Mouse (Mus musculus) forebrain, embryonic 16.5 days (tissue): ENCODE data around the gene Ifrd2. TPM values are rescaled to one million over a fixed set of nuclear protein-coding genes. Genes with fewer than 3 reads are reported as not detected.

Experiments
- ATAC-seq: fragments of 200-750 bp; cut with Nextera tagmentation; 2 replicates; pipeline ENCODE4 v1.8.0; 2017; ENCODE audit warnings: mild to moderate bottlenecking, moderate library complexity
- H3K27ac ChIP-seq: fragments of 300-500 bp; sonication (generic); 2 replicates; pipeline ENCODE4 v1.5.1; 2014; ENCODE audit warnings: low read length, control low read depth
- H3K27me3 ChIP-seq: fragments of 300-500 bp; sonication (generic); replicated peaks from 2 replicates; pipeline ENCODE4 v1.6.1; 2014; ENCODE audit warnings: low read length; ENCODE audit not compliant: control insufficient read depth, insufficient read depth
- H3K36me3 ChIP-seq: fragments of 300-500 bp; sonication (generic); 2 replicates; pipeline ENCODE4 v1.6.1; 2014; ENCODE audit not compliant: control insufficient read depth, insufficient read depth
- H3K4me1 ChIP-seq: fragments of 300-500 bp; sonication (generic); replicated peaks from 2 replicates; pipeline ENCODE4 v1.6.1; 2014; ENCODE audit warnings: low read length; ENCODE audit not compliant: control insufficient read depth, insufficient read depth
- H3K4me2 ChIP-seq: fragments of 300-500 bp; sonication (generic); 2 replicates; pipeline ENCODE4 v1.6.1; 2014; ENCODE audit warnings: mild to moderate bottlenecking, low read length, control low read depth
- H3K4me3 ChIP-seq: fragments of 300-500 bp; sonication (generic); replicated peaks from 2 replicates; pipeline ENCODE4 v1.5.1; 2014; ENCODE audit warnings: mild to moderate bottlenecking, low read length, control low read depth
- H3K9ac ChIP-seq: fragments of 300-500 bp; sonication (generic); replicated peaks from 2 replicates; pipeline ENCODE4 v1.6.1; 2014; ENCODE audit warnings: low read depth, low read length, control low read depth
- H3K9me3 ChIP-seq: fragments of 300-500 bp; sonication (generic); 2 replicates; pipeline ENCODE4 v1.6.1; 2016; ENCODE audit warnings: low read length; ENCODE audit not compliant: control insufficient read depth
- WGBS: fragments of 180-500 bp; shearing (Covaris S2); extraction: QIAGEN DNeasy Blood & Tissue Kit; methylation state at CpG from one replicate; pipeline ENCODE4 v1.1.7; 2014; 5-methylcytosine and 5-hydroxymethylcytosine counted together
- polyA plus RNA-seq: library from polyadenylated mRNA; unstranded; fragments of >200 nt; fragmentation: Nextera tagmentation; extraction: Ambion mirVana; gene quantifications from 2 replicates; pipeline ENCODE4 v1.2.1, GENCODE M21; 2015

The Ifrd2 gene
- 14.4 and 16.8 TPM in 2 replicates for polyA plus RNA-seq

GRCm38 (mm10) chr9:107586974-107587832 is at the start of gene Ifrd2:
TSS of gene Ifrd2 (plus strand) at chr9:107587642.
- H3K9ac ChIP-seq: peak within 1 kb of the TSS; percentile 71
- H3K27me3 ChIP-seq: no peaks in the 10 kb centered on the region
- H3K4me2 ChIP-seq: peak within 1 kb of the TSS; percentile 96
- H3K36me3 ChIP-seq: peaks cover 5% of the 10 kb centered on the region
- H3K27ac ChIP-seq: no peak within 1 kb of the TSS
- no peaks in the 10 kb centered on the region for H3K9me3 ChIP-seq
- H3K4me3 ChIP-seq: peak within 1 kb of the TSS; percentile 87
- peaks cover 11% of the 10 kb centered on the region for H3K4me1 ChIP-seq
- WGBS: 14% methylated on average over 46 of the region's 46 CpGs
- ATAC-seq: peak; percentile 99

- H3K4me2 ChIP-seq: no peak overlapping the region
- peaks cover 17% of the 10 kb centered on the region for H3K36me3 ChIP-seq
- H3K9me3 ChIP-seq: no peaks in the 10 kb centered on the region
- peaks cover 64% of the 10 kb centered on the region for H3K4me1 ChIP-seq
- 83% methylated on average over 7 of the region's 7 CpGs for WGBS
- H3K4me3 ChIP-seq: no peak overlapping the region
- H3K27ac ChIP-seq: no peak overlapping the region
- no peaks in the 10 kb centered on the region for H3K27me3 ChIP-seq
- no peak overlapping the region for H3K9ac ChIP-seq
- ATAC-seq: no peak
These were observed 49.2 kb upstream of the Ifrd2 start for GRCm38 (mm10) chr9:107538231-107538630.

- no peak for ATAC-seq
- 92% methylated on average over 3 of the region's 3 CpGs for WGBS
- no peak overlapping the region for H3K27ac ChIP-seq
- H3K27me3 ChIP-seq: no peaks in the 10 kb centered on the region
- H3K4me3 ChIP-seq: no peak overlapping the region
- H3K36me3 ChIP-seq: peaks cover 17% of the 10 kb centered on the region
- no peaks in the 10 kb centered on the region for H3K9me3 ChIP-seq
- peaks cover 64% of the 10 kb centered on the region for H3K4me1 ChIP-seq
- H3K4me2 ChIP-seq: no peak overlapping the region
- H3K9ac ChIP-seq: no peak overlapping the region
These were observed 48.7 kb upstream of the Ifrd2 start for GRCm38 (mm10) chr9:107538711-107539110.

GRCm38 (mm10) chr9:107539940-107540339 is 47.5 kb upstream of the Ifrd2 start:
- Histone ChIP-seq H3K4me1 (peaks cover 60% of the 10 kb centered on the region), H3K36me3 (peaks cover 26% of the 10 kb centered on the region), H3K4me2 (no peak overlapping the region), H3K27me3 (no peaks in the 10 kb centered on the region), H3K9me3 (no peaks in the 10 kb centered on the region), H3K9ac (no peak overlapping the region), H3K27ac (no peak overlapping the region), H3K4me3 (no peak overlapping the region)
- no peak for ATAC-seq
- WGBS: 96% methylated on average over 8 of the region's 8 CpGs

- Histone ChIP-seq H3K27me3 (no peaks in the 10 kb centered on the region), H3K36me3 (peaks cover 26% of the 10 kb centered on the region), H3K9ac (no peak overlapping the region), H3K4me3 (no peak overlapping the region), H3K4me1 (peaks cover 56% of the 10 kb centered on the region), H3K9me3 (no peaks in the 10 kb centered on the region), H3K27ac (no peak overlapping the region), H3K4me2 (no peak overlapping the region; the same call in 1 of the 2 replicates)
- no peak for ATAC-seq
- 75% methylated on average over 4 of the region's 4 CpGs for WGBS
These were observed 47.0 kb upstream of the Ifrd2 start for GRCm38 (mm10) chr9:107540420-107540819.

- peak overlapping the region; percentile 94 for H3K4me2 ChIP-seq
- no peaks in the 10 kb centered on the region for H3K27me3 ChIP-seq
- H3K36me3 ChIP-seq: peaks cover 26% of the 10 kb centered on the region
- WGBS: 40% methylated on average over 10 of the region's 10 CpGs
- no peak overlapping the region for H3K27ac ChIP-seq
- H3K4me3 ChIP-seq: peak overlapping the region; percentile 71
- H3K9me3 ChIP-seq: no peaks in the 10 kb centered on the region
- no peak for ATAC-seq
- peak overlapping the region; percentile 69 for H3K9ac ChIP-seq
- peaks cover 54% of the 10 kb centered on the region for H3K4me1 ChIP-seq
These were observed 46.4 kb upstream of the Ifrd2 start for GRCm38 (mm10) chr9:107541005-107541404.

- no peaks in the 10 kb centered on the region for H3K9me3 ChIP-seq
These were observed 45.7 kb upstream of the Ifrd2 start, which contains the start of the genes Cyb561d2 and Nprl2 for GRCm38 (mm10) chr9:107541474-107542351. TSS of gene Cyb561d2 (minus strand) at chr9:107542193. TSS of gene Nprl2 (plus strand) at chr9:107542226.

GRCm38 (mm10) chr9:107542352-107542686 is 45.1 kb upstream of the Ifrd2 start:
- peak; percentile 4 for ATAC-seq
- Histone ChIP-seq H3K9me3 (no peaks in the 10 kb centered on the region), H3K4me2 (peak overlapping the region; percentile 94), H3K4me1 (peaks cover 54% of the 10 kb centered on the region), H3K27me3 (no peaks in the 10 kb centered on the region), H3K4me3 (peak overlapping the region; percentile 71), H3K36me3 (peaks cover 26% of the 10 kb centered on the region), H3K9ac (peak overlapping the region; percentile 69), H3K27ac (no peak overlapping the region)
- 2% methylated on average over 11 of the region's 11 CpGs for WGBS

More at GRCm38 (mm10) chr9:107541474-107542351, 45.7 kb upstream of the Ifrd2 start, which contains the start of the genes Cyb561d2 and Nprl2:
- peak within 1 kb of the TSS; percentile 57 for H3K27ac ChIP-seq
- WGBS: under 1% methylated on average over 46 of the region's 46 CpGs
- peak; percentile 91 for ATAC-seq
- peaks cover 26% of the 10 kb centered on the region for H3K36me3 ChIP-seq
- peak within 1 kb of the TSS; percentile 71 for H3K4me3 ChIP-seq
- peak within 1 kb of the TSS; percentile 69 for H3K9ac ChIP-seq
- H3K27me3 ChIP-seq: no peaks in the 10 kb centered on the region
- H3K4me2 ChIP-seq: peak within 1 kb of the TSS; percentile 94
- peaks cover 54% of the 10 kb centered on the region for H3K4me1 ChIP-seq

GRCm38 (mm10) chr9:107542721-107543120 is 44.7 kb upstream of the Ifrd2 start:
- Histone ChIP-seq H3K9me3 (no peaks in the 10 kb centered on the region), H3K9ac (peak overlapping the region; percentile 69; the same call in 1 of the 2 replicates), H3K27ac (no peak overlapping the region), H3K27me3 (no peaks in the 10 kb centered on the region), H3K4me3 (peak overlapping the region; percentile 71), H3K36me3 (peaks cover 26% of the 10 kb centered on the region), H3K4me2 (peak overlapping the region; percentile 94), H3K4me1 (peaks cover 54% of the 10 kb centered on the region)
- ATAC-seq: no peak
- WGBS: 54% methylated on average over 8 of the region's 8 CpGs
